Mouse (Mus musculus): ENCODE data around the gene Thbs3. TPM values are rescaled to one million over a fixed set of nuclear protein-coding genes. Genes with fewer than 3 reads are reported as not detected.

Gene Thbs3
- 5.0 and 7.9 TPM in 2 replicates for polyA plus RNA-seq (2012; rRNA removed)

- H3K4me3 ChIP-seq (ENCODE audit: insufficient read depth, low read depth, low read length): peak within 1 kb of the TSS; percentile 91
- H3K36me3 ChIP-seq (ENCODE audit: control insufficient read depth, insufficient read depth, low read length): no peaks in the 10 kb centered on the region
- H3K4me1 ChIP-seq (ENCODE audit: control insufficient read depth, insufficient read depth, low read length): no peaks in the 10 kb centered on the region; the same call in 1 of the 2 replicates
- no peak for DNase-seq
- WGBS: 4% methylated on average over 17 of the region's 19 CpGs
- peak within 1 kb of the TSS; percentile 65 for H3K27ac ChIP-seq (ENCODE audit: insufficient read depth, low read depth, low read length)
- TF ChIP-seq POLR2A (IDR thresholded peaks at IDR 0.05; ENCODE audit: low read depth, low read length) (no peak), CTCF (conservative IDR thresholded peaks at IDR 0.05; ENCODE audit: insufficient read depth, insufficient read length, low read depth, low read length) (no peak)
- no peaks in the 10 kb centered on the region for H3K27me3 ChIP-seq (replicated peaks; ENCODE audit: control insufficient read depth, insufficient read depth, low read length)
Measured at GRCm38 (mm10) chr3:89214681-89215411, at the start of gene Thbs3. TSS of gene Thbs3 (plus strand) at chr3:89215180.

- Histone ChIP-seq H3K4me3 (ENCODE audit: insufficient read depth, low read depth, low read length) (peak overlapping the region; percentile 79), H3K36me3 (ENCODE audit: control insufficient read depth, insufficient read depth, low read length) (peaks cover 13% of the 10 kb centered on the region)
- WGBS: 9% methylated on average over 12 of the region's 12 CpGs
Measured at GRCm38 (mm10) chr3:89165268-89165870, 49.6 kb upstream of the Thbs3 start.

GRCm38 (mm10) chr3:89166945-89167344, 48.0 kb upstream of the Thbs3 start:
- Histone ChIP-seq H3K4me1 (ENCODE audit: control insufficient read depth, insufficient read depth, low read length) (peaks cover 8% of the 10 kb centered on the region; the same call in 1 of the 2 replicates), H3K27ac (ENCODE audit: insufficient read depth, low read depth, low read length) (no peak overlapping the region), H3K27me3 (replicated peaks; ENCODE audit: control insufficient read depth, insufficient read depth, low read length) (no peaks in the 10 kb centered on the region), H3K4me3 (ENCODE audit: insufficient read depth, low read depth, low read length) (no peak overlapping the region), H3K36me3 (ENCODE audit: control insufficient read depth, insufficient read depth, low read length) (peaks cover 13% of the 10 kb centered on the region)
- TF ChIP-seq POLR2A (IDR thresholded peaks at IDR 0.05; ENCODE audit: low read depth, low read length) (no peak), CTCF (conservative IDR thresholded peaks at IDR 0.05; ENCODE audit: insufficient read depth, insufficient read length, low read depth, low read length) (no peak)
- WGBS: 85% methylated on average over 19 of the region's 19 CpGs
- DNase-seq: no peak

More at GRCm38 (mm10) chr3:89165268-89165870, 49.6 kb upstream of the Thbs3 start:
- TF ChIP-seq CTCF (conservative IDR thresholded peaks at IDR 0.05; ENCODE audit: insufficient read depth, insufficient read length, low read depth, low read length) (no peak), POLR2A (IDR thresholded peaks at IDR 0.05; ENCODE audit: low read depth, low read length) (no peak)
- Histone ChIP-seq H3K27me3 (replicated peaks; ENCODE audit: control insufficient read depth, insufficient read depth, low read length) (no peaks in the 10 kb centered on the region), H3K27ac (ENCODE audit: insufficient read depth, low read depth, low read length) (peak overlapping the region; percentile 59), H3K4me1 (ENCODE audit: control insufficient read depth, insufficient read depth, low read length) (peaks cover 8% of the 10 kb centered on the region; the same call in 1 of the 2 replicates)
- no peak for DNase-seq

GRCm38 (mm10) chr3:89174844-89175243, 40.1 kb upstream of the Thbs3 start:
- H3K4me3 ChIP-seq (ENCODE audit: insufficient read depth, low read depth, low read length): no peak overlapping the region
- no peak overlapping the region for H3K27ac ChIP-seq (ENCODE audit: insufficient read depth, low read depth, low read length)
- TF ChIP-seq CTCF (conservative IDR thresholded peaks at IDR 0.05; ENCODE audit: insufficient read depth, insufficient read length, low read depth, low read length): no peak
- no peak for TF ChIP-seq POLR2A (IDR thresholded peaks at IDR 0.05; ENCODE audit: low read depth, low read length)
- H3K4me1 ChIP-seq (ENCODE audit: control insufficient read depth, insufficient read depth, low read length): peaks cover 4% of the 10 kb centered on the region
- DNase-seq: no peak
- 89% methylated on average over 11 of the region's 11 CpGs for WGBS
- H3K27me3 ChIP-seq (replicated peaks; ENCODE audit: control insufficient read depth, insufficient read depth, low read length): no peaks in the 10 kb centered on the region
- peaks cover 4% of the 10 kb centered on the region for H3K36me3 ChIP-seq (ENCODE audit: control insufficient read depth, insufficient read depth, low read length)

GRCm38 (mm10) chr3:89175544-89175943, 39.4 kb upstream of the Thbs3 start:
- Histone ChIP-seq H3K36me3 (ENCODE audit: control insufficient read depth, insufficient read depth, low read length) (peaks cover 4% of the 10 kb centered on the region), H3K27me3 (replicated peaks; ENCODE audit: control insufficient read depth, insufficient read depth, low read length) (no peaks in the 10 kb centered on the region)
- TF ChIP-seq CTCF (conservative IDR thresholded peaks at IDR 0.05; ENCODE audit: insufficient read depth, insufficient read length, low read depth, low read length) (no peak), POLR2A (IDR thresholded peaks at IDR 0.05; ENCODE audit: low read depth, low read length) (no peak)

GRCm38 (mm10) chr3:89176421-89176820, 38.6 kb upstream of the Thbs3 start:
- H3K27me3 ChIP-seq (replicated peaks; ENCODE audit: control insufficient read depth, insufficient read depth, low read length): no peaks in the 10 kb centered on the region
- peaks cover 4% of the 10 kb centered on the region for H3K36me3 ChIP-seq (ENCODE audit: control insufficient read depth, insufficient read depth, low read length)
- DNase-seq: no peak
- 74% methylated on average over 7 of the region's 7 CpGs for WGBS
- H3K4me1 ChIP-seq (ENCODE audit: control insufficient read depth, insufficient read depth, low read length): peaks cover 4% of the 10 kb centered on the region
- no peak overlapping the region for H3K4me3 ChIP-seq (ENCODE audit: insufficient read depth, low read depth, low read length)
- H3K27ac ChIP-seq (ENCODE audit: insufficient read depth, low read depth, low read length): no peak overlapping the region
- TF ChIP-seq POLR2A (IDR thresholded peaks at IDR 0.05; ENCODE audit: low read depth, low read length): no peak
- no peak for TF ChIP-seq CTCF (conservative IDR thresholded peaks at IDR 0.05; ENCODE audit: insufficient read depth, insufficient read length, low read depth, low read length)

More at GRCm38 (mm10) chr3:89175544-89175943, 39.4 kb upstream of the Thbs3 start:
- 91% methylated on average over 10 of the region's 10 CpGs for WGBS
- H3K27ac ChIP-seq (ENCODE audit: insufficient read depth, low read depth, low read length): no peak overlapping the region
- H3K4me1 ChIP-seq (ENCODE audit: control insufficient read depth, insufficient read depth, low read length): peaks cover 4% of the 10 kb centered on the region
- no peak overlapping the region for H3K4me3 ChIP-seq (ENCODE audit: insufficient read depth, low read depth, low read length)
- DNase-seq: no peak

Data from kidney, adult 2 months (tissue).